Mouse (Mus musculus) adrenal gland, postnatal 14 days (tissue): Measurements from ENCODE around the gene Matn4. TPM values are rescaled to one million over a fixed set of nuclear protein-coding genes. Genes with fewer than 3 reads are reported as not detected.

ENCODE experiments used
- DNase-seq: peaks from one replicate; pipeline ENCODE4 v3.0.0; 2021; ENCODE audit warnings: mixed read lengths
- long read RNA-seq, 2 experiments: library from polyadenylated mRNA; stranded (forward); transcript quantifications; one replicate each; pipeline ENCODE4 v2.0.0; 2021
- total RNA-seq: library from RNA; stranded (reverse); gene quantifications from 2 replicates; pipeline ENCODE4 v1.2.3, GENCODE M21; 2021

Matn4 gene
- total RNA-seq: 1.7 and 2.3 TPM in 2 replicates
- long read RNA-seq, experiment 1: 0 reads
- long read RNA-seq, experiment 2: 0 reads

- DNase-seq: no peak
Measured at GRCm38 (mm10) chr2:164405060-164405459, at the start of gene Matn4. Gene Matn4 (minus strand): TSS chr2:164405160.

GRCm38 (mm10) chr2:164453887-164454500 lies 49.0 kb upstream of the Matn4 start:
- no peak for DNase-seq

- DNase-seq: no peak
Measured at GRCm38 (mm10) chr2:164453047-164453757, 48.2 kb upstream of the Matn4 start.

GRCm38 (mm10) chr2:164452000-164452676 lies 47.2 kb upstream of the Matn4 start:
- DNase-seq: no peak

GRCm38 (mm10) chr2:164449341-164450042 lies 44.5 kb upstream of the Matn4 start:
- no peak for DNase-seq

- DNase-seq: no peak
Measured at GRCm38 (mm10) chr2:164448921-164449320, 44.0 kb upstream of the Matn4 start.

GRCm38 (mm10) chr2:164448140-164448539 lies 43.2 kb upstream of the Matn4 start:
- no peak for DNase-seq

- DNase-seq: no peak
Measured at GRCm38 (mm10) chr2:164446086-164446469, 41.1 kb upstream of the Matn4 start.

- no peak for DNase-seq
Measured at GRCm38 (mm10) chr2:164445399-164446085, 40.6 kb upstream of the Matn4 start.

- DNase-seq: no peak
Measured at GRCm38 (mm10) chr2:164444701-164445100, 39.7 kb upstream of the Matn4 start.

GRCm38 (mm10) chr2:164443460-164444000 lies 38.6 kb upstream of the Matn4 start, which contains the start of gene Sdc4:
Gene Sdc4 (minus strand): TSS chr2:164443887.
- DNase-seq: peak; percentile 34

- DNase-seq: peak; percentile 95
Measured at GRCm38 (mm10) chr2:164443051-164443437, 38.1 kb upstream of the Matn4 start.

- peak; percentile 83 for DNase-seq
Measured at GRCm38 (mm10) chr2:164442315-164443050, 37.5 kb upstream of the Matn4 start.

GRCm38 (mm10) chr2:164441731-164442130 lies 36.8 kb upstream of the Matn4 start:
- DNase-seq: no peak

- peak; percentile 32 for DNase-seq
Measured at GRCm38 (mm10) chr2:164441155-164441554, 36.2 kb upstream of the Matn4 start.

GRCm38 (mm10) chr2:164440314-164440713 lies 35.4 kb upstream of the Matn4 start:
- no peak for DNase-seq

- DNase-seq: peak; percentile 40
Measured at GRCm38 (mm10) chr2:164439001-164439421, 34.1 kb upstream of the Matn4 start.

- DNase-seq: no peak
Measured at GRCm38 (mm10) chr2:164438257-164438656, 33.3 kb upstream of the Matn4 start.

- DNase-seq: no peak
Measured at GRCm38 (mm10) chr2:164437710-164438109, 32.8 kb upstream of the Matn4 start.

GRCm38 (mm10) chr2:164436961-164437360 lies 32.0 kb upstream of the Matn4 start:
- DNase-seq: no peak
